Mouse (Mus musculus): ENCODE results near the gene Cd69. TPM values are rescaled to one million over a fixed set of nuclear protein-coding genes. Genes with fewer than 3 reads are reported as not detected.

Cd69 gene
- total RNA-seq, 2 experiments from 2014 or later: not detected

- no peak for DNase-seq (ENCODE audit: extremely low spot score in 1 of 2, low spot score in 1 of 2)
Measured at GRCm38 (mm10) chr6:129228935-129229773, 46.1 kb downstream of the Cd69 start.

GRCm38 (mm10) chr6:129225078-129225477 lies 50.2 kb downstream of the Cd69 start:
- DNase-seq (ENCODE audit: extremely low spot score in 1 of 2, low spot score in 1 of 2): no peak

GRCm38 (mm10) chr6:129224090-129224489 lies 51.1 kb downstream of the Cd69 start:
- no peak for DNase-seq (ENCODE audit: extremely low spot score in 1 of 2, low spot score in 1 of 2)

- DNase-seq (ENCODE audit: extremely low spot score in 1 of 2, low spot score in 1 of 2): no peak
Measured at GRCm38 (mm10) chr6:129223611-129224010, 51.6 kb downstream of the Cd69 start.

- no peak for DNase-seq (ENCODE audit: extremely low spot score in 1 of 2, low spot score in 1 of 2)
Measured at GRCm38 (mm10) chr6:129222188-129222800, 52.9 kb downstream of the Cd69 start.

GRCm38 (mm10) chr6:129221053-129221452 lies 54.2 kb downstream of the Cd69 start:
- no peak for DNase-seq (ENCODE audit: extremely low spot score in 1 of 2, low spot score in 1 of 2)

- DNase-seq (ENCODE audit: extremely low spot score in 1 of 2, low spot score in 1 of 2): no peak
Measured at GRCm38 (mm10) chr6:129219897-129220517, 55.2 kb downstream of the Cd69 start.

- no peak for DNase-seq (ENCODE audit: extremely low spot score in 1 of 2, low spot score in 1 of 2)
Measured at GRCm38 (mm10) chr6:129218191-129218696, 57.0 kb downstream of the Cd69 start.

Other genes starting within 250 kb of the Cd69 start
- gene Klrb1f, start 229.5 kb downstream of the Cd69 start, total RNA-seq (2021): not detected
- gene Clec2e, start 174.5 kb downstream of the Cd69 start, total RNA-seq (2021): not detected
- 1 to 10 TPM; 6.2 to 7.4 TPM for gene Clec2d, start 94.8 kb downstream of the Cd69 start, total RNA-seq (2021)
- not detected for gene 4922502D21Rik, start 56.4 kb upstream of the Cd69 start, total RNA-seq (2021)
- gene Clec12a, start 67.3 kb upstream of the Cd69 start, total RNA-seq (2021): not detected
- not detected for gene Clec12b, start 110.4 kb upstream of the Cd69 start, total RNA-seq (2021)
- gene Clec1b, start 121.9 kb upstream of the Cd69 start, total RNA-seq (2021): not detected
- not detected for gene Clec9a, start 133.4 kb upstream of the Cd69 start, total RNA-seq (2021)
- 1 to 10 TPM; 3.1 to 3.5 TPM for gene Clec1a, start 176.6 kb upstream of the Cd69 start, total RNA-seq (2021)
- not detected for gene Olr1, start 231.7 kb upstream of the Cd69 start, total RNA-seq (2021)
- not detected for gene Tmem52b, start 237.1 kb upstream of the Cd69 start, total RNA-seq (2021)

Data from layer of hippocampus, postnatal 25 days (tissue).